Mouse (Mus musculus) layer of hippocampus, postnatal 10 days (tissue): ENCODE measurements around the gene Hdac1. TPM values are rescaled to one million over a fixed set of nuclear protein-coding genes. Genes with fewer than 3 reads are reported as not detected.

Source experiments
- DNase-seq, 2 experiments: peaks; one replicate each; pipeline ENCODE4 v3.0.0; 2021; ENCODE audit warnings: low spot score in 2 of 2
- total RNA-seq, 2 experiments: library from RNA; stranded (reverse); gene quantifications; 2 replicates each; pipeline ENCODE4 v1.2.3; 2021

The Hdac1 gene
- total RNA-seq, 2 experiments from 2014 or later = 40.5 to 40.9 TPM

DNA sequence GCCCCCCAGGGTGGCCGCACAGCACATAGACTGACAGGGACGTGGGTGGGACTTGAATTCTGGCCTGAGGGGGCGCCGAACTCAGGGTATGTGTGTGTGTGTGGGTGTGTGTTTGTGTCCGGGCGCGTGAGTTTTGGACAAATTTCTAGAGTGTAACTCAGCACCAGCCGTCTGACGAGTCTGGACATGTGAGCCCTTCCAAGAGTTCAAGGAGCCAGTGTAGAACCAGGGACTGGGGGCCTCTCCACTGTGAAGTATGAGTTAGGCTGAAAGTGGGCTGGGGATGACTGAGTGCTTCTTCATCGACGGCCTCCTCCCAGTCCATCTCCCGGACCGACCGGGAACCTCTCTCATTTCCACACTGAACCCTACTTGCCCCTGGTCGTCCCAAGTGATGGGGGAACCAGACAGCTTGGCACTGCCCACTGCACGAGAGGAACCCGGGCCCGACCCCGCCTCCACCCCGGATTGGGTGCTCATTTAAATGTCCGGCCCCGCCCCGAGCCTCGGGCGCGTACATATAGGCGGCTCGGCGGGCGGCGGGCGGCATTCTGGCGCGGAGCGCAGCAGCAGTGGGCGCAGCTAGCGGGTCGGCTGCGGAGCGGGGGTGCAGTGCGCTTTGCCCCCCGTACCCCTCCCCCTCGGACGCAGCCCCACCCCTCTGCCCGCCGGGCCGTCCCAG lies 29.3 kb downstream of the Hdac1 start, which contains the start of gene Marcksl1:
Gene Marcksl1 (plus strand): TSS at position 496 of the 682 bp plus-strand sequence.
- peak; percentile 88 to 95 for DNase-seq

DNA sequence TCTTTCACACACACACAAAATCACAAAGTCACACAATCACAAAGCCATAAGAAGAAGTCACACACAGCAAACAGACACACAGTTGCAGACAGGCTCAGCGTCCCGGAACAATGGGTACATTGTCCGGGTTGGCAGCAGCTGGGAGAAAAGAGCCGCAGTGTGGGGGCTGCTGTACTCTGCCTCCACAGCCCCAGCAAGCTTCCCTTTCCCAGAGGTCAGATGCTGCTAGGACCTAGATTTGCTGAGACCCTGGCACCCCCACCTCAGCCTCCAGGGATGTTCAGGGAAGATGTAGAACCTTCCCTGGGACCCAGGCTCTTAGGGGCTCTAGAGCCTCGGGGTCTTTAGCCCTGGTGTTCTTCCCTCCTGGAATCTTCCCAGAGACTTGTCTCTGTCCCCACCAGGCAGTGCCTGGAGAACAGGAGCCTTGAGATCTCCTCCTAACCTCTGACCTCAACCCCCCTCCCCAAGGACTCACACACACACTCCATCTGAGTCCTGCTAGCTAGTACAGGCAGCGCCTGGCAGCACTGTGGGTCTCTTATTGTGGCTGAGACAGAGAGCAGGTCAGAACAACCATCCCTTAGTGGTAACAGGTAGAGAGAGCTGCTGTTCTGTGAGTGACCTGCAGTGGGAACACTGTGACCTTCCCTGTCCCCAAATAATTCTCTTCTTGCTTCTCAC lies 31.0 kb downstream of the Hdac1 start:
- DNase-seq = no peak

DNA sequence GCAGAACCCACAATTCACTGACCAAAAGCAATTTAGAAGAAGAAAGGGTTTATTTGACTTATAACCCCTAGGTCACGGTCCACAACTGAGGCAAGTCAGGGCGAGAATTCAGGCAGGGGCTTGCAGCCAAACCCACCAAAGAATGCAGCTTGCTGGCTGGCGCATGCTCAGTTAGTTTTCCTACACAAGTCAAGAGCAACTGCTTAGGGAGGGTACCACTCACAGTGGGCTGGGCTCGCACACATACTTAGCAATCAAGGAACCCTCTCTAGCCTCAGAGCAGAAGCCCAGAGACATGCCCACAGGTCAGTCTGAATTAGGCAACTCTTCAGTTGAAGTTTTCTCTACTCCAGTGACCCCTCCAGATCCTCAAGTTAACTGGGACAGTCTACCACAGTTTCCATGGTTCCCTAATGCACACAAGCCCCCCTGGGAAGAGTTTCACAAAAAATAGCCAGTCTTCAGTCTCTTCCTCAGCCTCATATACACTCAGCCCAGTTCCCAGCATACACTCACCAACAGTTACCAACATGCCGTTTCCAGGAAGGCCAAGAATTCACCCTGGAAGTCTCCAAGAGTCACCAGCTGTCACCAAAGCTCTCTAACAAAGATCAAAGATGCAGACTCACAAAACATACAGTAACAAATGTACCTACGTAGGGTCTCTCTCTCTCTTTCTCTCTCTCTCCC lies 31.6 kb downstream of the Hdac1 start:
- DNase-seq = no peak

DNA sequence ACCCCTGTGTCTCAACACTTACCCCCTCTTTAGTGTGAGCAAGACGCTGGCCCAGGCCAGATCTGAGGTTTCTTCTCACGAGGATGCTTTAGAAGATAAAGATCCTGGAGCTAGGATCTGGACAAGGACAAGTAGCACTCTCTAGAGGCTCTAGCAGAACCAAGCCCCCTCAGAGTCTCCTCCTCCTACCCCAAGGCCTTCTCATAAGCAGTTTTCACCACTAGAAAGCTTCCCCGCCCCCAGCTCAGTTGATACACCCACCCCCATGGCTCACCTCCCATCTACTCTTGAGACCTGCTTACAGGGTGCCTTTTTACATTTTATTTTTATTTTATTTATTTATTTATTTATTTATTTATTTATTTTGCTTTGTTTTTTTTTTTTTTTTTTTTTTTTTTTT lies 32.9 kb downstream of the Hdac1 start:
- no peak for DNase-seq

DNA sequence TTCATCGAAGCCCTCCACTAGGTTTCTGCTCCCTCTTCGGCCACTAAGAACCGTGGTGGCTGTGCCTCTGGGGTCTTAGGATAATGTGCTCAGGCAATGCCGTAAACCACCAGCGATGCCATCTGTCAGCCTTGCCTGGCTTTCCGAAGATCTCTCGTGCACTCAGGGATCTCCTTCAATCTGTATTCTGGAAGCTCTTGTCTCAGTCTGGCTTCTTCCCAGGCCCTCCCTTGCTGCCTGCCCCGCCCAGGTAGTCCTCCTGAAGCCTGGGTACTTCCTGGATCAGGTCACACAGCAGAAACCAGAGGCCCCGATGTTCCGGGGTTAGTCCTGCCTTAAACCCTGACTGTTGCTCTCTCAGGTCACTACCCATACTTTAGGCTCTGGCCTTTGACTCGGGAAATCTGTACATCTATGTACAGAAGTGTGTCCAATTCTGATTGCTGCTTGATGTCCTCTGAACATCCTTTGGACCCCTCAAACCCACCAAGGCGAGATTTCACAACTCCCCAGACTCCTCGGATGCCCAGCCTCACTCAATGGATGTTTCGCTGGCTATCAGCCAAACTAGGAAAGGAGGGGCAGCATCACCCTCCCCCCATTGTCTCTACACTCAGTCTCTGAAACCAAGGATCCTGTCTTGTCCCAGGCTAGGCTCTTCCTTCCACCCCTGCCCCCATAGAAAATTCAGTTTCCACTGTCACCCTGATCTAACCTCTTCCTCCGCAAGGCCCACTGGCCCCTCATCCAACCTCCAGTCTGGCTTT lies 33.5 kb downstream of the Hdac1 start:
- no peak for DNase-seq

DNA sequence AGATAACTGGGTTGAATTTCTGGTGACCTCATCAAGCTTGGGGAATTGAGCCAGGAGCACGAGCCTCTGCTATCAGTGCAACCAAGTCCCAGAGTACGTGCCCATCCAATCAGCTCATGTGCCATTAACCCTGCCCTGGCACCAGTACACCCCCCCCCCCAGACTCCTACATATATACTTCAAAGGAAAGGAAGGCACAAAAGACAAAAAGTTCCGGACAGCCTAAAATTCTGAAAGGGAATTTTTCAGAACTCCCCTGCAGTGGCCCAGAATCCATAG lies 34.3 kb downstream of the Hdac1 start:
- DNase-seq = no peak

DNA sequence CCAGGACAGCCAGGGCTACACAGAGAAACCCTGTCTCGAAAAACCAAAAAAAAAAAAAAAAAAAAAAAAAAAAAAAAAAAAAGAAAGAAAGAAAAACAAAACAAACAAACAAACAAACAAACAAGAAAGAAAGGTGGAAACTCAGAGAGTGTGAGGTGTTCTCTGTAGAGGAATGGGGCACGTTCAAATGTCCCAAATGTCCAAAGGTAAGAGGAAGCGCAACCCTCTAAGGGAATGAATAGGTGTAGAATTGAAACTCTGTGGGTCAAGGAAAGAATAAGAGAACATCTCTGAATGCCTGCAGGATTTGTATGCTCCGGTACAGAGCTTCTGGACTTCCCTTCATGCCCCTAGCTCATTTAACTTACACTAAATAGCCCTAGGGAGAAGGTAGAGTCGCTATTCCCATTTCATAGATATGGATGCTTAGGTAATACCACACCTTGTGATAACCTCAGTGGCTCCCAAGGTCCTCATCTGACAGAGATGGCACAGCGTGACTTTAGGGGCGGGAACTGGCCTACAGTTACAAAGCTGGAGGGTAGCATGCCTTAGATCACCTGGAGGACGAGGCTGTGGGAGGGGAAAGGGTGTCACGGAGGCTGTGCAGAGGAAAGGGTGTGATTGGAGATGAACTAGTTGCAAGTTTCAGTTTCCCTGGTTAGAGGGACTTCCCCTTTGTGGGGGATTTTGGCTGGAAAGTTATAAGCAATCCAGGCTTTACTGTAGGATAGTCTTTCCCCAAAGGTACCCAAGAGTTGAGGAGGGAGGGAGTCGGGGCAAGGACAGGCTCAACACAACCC lies 34.9 kb downstream of the Hdac1 start:
- no peak for DNase-seq

DNA sequence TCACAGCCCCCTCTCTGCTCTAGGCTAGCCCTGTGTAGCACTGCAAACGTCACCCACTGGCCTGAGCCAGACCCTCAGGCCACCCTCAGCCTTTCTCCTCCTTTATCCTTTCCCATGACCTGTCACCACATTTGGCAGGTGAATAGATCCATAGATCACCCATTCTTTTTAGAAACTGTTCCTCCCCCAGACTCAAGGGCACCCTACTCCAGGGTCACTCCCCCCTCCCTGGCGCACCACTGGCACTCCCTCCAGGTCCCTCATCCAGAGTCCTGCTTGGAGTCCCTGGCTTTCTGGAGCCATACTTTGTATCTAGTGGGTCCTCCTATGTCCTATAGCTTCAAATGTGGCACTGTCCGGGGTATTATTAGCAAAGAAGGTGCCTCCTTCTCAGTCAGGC lies 37.0 kb downstream of the Hdac1 start:
- no peak for DNase-seq

DNA sequence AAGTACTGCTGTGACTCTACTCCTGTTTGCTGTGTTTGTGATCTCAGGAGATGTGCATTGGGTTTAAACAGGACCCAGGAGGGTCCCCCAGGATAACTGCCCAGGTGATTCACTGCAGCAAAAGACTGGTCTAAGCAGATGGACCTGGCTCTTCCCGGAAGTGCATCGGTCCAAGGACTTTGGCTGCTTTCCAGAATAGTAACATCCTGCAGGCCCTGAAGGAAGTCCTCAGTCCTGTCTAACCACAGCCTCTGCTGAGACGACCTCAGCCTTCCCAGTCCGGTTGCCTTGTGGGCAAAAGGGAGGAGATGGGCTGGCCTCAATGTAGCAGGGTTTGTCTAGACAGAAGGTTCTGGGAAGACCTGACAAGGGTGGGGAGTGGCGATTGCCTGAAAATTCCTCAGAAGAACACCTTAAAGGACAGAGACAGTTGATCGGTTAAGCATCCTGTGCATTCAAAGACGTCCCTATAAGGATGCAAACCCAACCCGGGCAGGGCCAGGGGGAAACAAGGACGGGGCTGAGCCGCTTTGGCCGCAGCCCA lies 39.5 kb downstream of the Hdac1 start:
- DNase-seq = no peak

DNA sequence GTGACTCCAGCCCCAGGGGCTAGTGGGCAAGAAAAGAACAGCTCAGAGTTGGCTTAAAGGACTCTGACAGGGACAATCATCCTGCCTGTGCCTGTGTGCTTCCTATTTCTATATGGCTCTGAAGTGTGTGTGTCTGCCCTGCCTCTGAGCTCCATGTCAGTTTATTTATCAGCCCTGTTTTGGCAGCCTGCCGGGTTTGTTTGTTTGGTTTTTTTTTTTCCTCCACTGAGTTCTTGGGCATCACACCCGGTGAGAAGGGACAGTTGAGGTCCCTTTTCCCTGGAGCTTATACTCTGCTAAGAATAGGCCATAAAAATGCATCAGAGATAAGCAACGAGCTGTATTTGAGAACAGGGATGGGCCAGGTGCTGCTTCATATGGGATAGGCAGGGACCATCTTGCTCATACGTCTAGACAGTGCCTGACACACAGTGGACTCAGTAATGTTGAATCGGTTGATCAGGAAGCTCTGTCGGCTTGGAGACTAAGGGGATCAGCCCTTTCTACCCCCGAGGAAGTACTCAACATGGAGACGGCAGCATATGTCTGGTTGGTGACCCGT lies 40.1 kb downstream of the Hdac1 start:
- DNase-seq = no peak

DNA sequence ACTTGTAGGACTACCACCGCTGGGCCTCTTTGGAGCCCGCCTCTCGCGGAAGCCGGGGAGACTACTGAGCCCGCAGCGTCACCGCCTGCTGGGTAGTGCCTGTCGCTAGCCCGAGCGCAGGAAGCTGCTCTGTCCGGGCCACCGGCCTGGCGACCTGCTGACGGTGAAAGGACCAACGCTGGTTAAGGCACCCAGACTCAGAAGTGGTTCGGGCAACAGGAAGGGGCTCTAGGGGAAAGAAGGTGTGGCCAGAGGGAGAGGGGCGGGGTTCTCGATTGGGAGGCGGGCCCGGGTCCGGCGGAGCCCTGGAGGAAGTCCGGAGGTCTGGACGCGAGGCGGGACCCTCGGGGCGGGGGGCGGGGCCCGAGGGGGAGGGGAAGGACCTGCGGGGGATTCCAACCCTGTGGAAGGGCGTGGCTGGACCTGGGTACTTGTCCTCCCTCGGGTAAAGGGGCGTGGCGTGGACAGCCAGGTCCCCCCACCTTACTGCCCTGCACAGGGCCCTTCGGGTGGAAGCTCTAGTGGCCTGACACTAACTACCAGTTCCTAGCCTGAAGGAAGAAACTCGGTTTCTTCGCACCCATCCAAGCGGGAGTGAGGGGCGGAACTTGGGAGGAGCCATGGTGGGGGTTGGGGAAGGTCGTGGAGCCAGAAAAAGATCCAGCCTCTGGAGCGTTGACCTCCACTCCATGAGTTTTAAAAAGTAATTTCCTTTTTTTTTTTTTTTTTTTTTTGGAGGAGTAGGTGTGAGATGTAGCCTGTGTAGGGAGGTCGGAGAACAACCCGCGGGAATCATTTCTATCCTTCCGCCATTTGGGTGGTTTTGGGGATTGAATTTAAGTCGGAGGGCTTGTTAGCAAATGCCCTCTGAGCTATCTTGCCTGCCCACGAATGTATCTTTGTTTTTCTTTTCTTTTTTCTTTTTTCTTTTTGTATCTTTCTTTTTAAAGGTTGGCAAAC lies 41.6 kb downstream of the Hdac1 start:
- peak; percentile 80 to 83 for DNase-seq

DNA sequence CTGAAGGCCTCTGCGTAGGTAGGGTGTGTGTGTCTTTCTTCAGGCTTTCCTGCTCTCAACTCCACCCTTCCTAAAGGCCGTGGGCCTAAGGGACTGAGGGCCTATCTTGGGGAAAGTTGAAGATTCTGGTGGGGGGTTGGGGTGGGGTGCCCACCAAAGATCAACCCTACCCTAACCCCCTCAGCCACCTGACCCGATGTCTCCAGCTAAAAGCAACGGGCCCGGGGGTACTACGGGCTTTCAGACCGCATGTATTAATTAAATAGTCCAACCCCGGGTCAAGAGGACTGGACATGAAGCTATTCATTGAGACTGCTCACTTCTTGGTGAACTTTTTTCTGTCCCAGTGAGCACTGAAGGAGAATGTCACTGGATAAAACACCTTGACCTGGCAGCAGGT lies 42.5 kb downstream of the Hdac1 start:
- DNase-seq = no peak

DNA sequence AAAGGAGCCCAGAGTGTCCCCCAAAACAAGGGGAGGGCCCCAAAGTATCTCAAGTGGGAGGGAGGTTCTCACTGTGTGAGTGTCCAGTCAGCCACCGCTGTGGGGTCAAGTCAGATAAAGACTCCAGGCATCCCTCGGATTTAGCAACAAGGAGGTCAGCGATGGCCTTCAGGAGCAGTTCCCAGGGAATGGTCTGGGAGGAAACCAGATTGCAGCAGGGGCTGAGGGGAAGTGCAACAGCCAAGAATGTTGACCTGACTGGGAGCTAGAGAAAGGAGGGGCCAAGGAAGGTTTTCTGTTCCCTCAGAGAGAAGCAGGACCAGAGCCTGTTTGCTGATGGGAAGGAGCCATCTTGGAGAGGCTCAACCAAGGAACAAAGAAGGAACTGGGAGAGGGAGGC lies 43.6 kb downstream of the Hdac1 start:
- DNase-seq = no peak

DNA sequence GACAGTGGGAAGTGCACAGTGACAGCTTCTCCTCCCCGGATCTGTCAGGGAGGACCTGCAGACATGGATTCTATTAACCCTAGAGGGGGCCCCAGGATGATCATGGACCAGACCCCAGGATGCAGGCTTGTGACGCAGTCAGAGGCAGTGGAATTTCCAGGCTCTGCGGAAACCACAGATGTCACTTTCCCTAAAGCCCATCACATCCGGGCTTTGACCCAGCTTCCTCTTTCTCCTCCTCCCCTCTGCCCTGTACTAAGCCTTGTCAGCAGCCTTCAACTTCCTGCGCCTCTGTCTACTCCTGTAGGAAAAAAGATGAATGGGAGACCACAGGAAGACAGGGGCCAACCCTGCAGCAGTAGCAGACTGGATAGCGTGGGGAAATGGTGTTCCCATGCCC lies 45.9 kb downstream of the Hdac1 start:
- no peak for DNase-seq

DNA sequence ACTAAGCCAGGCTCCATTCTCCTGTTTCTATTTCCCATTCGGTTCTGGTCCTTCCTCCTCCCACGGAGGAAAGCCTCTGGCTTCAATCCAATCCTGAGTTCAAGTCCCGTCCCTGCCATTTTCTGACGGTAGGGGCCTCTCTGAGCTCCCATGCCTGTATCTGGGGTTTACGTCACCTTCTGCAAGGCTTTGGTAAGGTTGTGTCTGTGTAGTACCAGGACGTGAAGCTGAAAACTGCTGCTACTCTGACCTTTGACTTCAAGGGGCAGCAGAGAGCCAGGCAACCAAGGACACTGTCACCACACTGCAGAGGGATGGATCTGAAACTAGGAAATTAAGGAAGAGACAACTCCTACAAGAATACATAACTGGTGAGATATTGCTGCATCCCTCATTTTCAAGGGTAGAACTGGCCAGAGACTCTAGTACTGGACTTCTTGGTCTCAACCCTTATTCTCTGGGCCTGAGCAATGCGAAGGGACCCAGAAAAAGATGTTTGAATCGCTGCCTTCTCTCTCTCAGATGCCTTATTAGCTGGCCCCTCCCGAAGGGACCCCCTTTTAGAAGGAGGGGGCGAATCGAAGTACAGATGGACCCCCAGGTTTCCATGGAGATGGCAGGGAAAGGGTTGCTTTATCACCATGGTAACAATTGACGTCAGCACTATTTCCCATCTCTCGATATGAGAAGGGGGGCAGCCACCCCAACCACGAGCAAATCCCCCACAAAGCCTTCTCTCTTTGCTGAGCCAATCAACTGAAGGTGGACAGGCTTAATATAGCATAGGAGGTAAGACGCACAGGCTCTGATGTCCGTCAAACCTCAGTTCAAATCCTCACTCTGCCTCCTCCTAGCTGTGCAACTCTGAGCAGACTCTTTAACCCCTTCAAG lies 46.6 kb downstream of the Hdac1 start:
- peak; percentile 64 to 72 for DNase-seq

DNA sequence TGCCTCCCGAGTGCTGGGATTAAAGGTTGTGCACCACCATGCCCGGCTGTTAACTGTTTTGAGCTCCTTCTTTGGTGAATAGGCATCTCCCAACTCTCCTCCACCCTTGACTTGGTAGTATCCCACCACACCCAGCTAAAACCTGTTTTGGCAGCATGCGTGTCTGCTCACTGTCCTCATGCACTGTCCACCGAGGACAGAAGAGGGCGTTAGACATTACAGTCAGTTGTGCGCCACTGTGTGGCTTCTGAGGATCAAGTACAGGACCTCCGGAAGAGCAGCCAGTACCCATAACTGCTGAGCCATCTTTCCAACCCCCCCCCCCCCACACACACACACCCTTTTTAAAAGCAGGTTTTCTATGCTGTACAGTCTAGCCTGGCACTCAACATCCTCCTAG lies 47.8 kb downstream of the Hdac1 start:
- DNase-seq = no peak

DNA sequence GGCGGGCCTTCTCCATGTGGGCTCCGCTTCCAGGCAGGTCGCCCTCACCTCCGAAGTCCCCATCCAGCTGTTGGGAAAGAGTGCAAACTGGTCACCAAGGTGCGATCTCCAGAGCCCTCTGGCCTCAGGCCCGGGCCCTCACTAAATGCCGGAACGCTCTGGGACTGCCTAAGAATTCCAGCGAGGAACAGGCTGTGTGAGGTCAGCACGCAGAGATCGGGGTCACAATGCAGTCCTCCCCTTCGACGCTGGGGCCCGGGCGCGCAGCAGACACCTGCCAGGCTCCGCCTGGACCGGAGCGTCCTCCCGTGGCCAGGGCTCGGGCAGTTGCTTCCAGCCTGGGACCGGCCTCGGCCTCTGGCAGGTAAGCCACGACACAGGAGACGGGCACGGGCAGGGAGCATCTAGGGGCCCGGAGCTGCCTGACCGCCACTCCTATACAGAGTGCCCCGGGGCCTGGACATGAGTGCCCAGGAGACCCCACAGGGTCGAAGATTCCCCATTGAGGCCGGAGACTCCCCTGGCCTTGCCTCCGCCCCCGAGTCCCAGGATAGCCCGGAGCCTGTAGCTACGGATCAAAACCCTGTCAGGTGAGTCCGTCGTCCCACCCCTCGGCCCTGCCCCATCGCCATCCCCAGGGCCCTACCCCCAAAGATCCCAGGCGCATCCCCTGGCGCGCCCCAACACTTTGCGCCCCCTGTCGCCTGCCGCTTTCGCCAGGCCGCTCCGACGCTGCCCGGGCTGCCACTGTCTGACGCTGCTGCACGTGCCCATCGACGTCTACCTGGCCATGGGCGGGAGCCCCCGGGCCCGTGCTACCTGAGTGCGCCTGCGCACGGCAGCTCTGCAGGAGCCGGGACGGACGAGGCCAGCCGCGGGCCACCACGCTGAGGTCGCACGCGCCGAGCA lies 51.3 kb downstream of the Hdac1 start, which contains the start of the genes Tssk3 and Fam229a:
Gene Tssk3 (minus strand): TSS at position 51 of the 909 bp plus-strand sequence.
Gene Fam229a (plus strand): TSS at position 219 of the 909 bp plus-strand sequence.
- DNase-seq = peak in 1 of 2 experiments; percentile 47
